Mouse (Mus musculus) kidney, embryonic 14.5 days (tissue): ENCODE measurements around the gene Olfr823. TPM values are rescaled to one million over a fixed set of nuclear protein-coding genes. Genes with fewer than 3 reads are reported as not detected.

ENCODE experiments used
- polyA plus RNA-seq: library from polyadenylated mRNA; unstranded; fragments of >200 nt; fragmentation: Nextera tagmentation; extraction: Ambion mirVana; gene quantifications from 2 replicates; pipeline ENCODE4 v1.2.1, GENCODE M21; 2014

The Olfr823 gene
- polyA plus RNA-seq, 1 experiment from 2014 or later, result not detected

Other genes with a start within 250 kb of the Olfr823 start
- gene Olfr814, start 235.5 kb downstream of the Olfr823 start, polyA plus RNA-seq, result not detected in 2 replicates
- not detected in 2 replicates for gene Olfr815, start 209.5 kb downstream of the Olfr823 start, polyA plus RNA-seq
- not detected in 2 replicates for gene Olfr816, start 199.8 kb downstream of the Olfr823 start, polyA plus RNA-seq
- not detected in 2 replicates for gene Olfr818, start 166.3 kb downstream of the Olfr823 start, polyA plus RNA-seq
- not detected in 2 replicates for gene Olfr819, start 148.1 kb downstream of the Olfr823 start, polyA plus RNA-seq
- gene Olfr247, start 139.2 kb downstream of the Olfr823 start, polyA plus RNA-seq, result not detected in 2 replicates
- not detected in 2 replicates for gene Gm10310, start 130.3 kb downstream of the Olfr823 start, polyA plus RNA-seq
- not detected in 2 replicates for gene Olfr820, start 102.8 kb downstream of the Olfr823 start, polyA plus RNA-seq
- not detected in 2 replicates for gene Olfr821, start 85.0 kb downstream of the Olfr823 start, polyA plus RNA-seq
- not detected in 2 replicates for gene Olfr822, start 44.2 kb downstream of the Olfr823 start, polyA plus RNA-seq
- gene Olfr824, start 14.6 kb upstream of the Olfr823 start, polyA plus RNA-seq, result not detected in 2 replicates
- not detected in 2 replicates for gene Olfr825, start 51.4 kb upstream of the Olfr823 start, polyA plus RNA-seq
- not detected in 2 replicates for gene Olfr826, start 68.8 kb upstream of the Olfr823 start, polyA plus RNA-seq
- not detected in 2 replicates for gene Olfr827, start 99.0 kb upstream of the Olfr823 start, polyA plus RNA-seq
- gene Neurod4, start 164.9 kb upstream of the Olfr823 start, polyA plus RNA-seq, result not detected in 2 replicates
- gene Tespa1, start 207.5 kb upstream of the Olfr823 start, polyA plus RNA-seq, result 0.31 TPM in 1 of 2 replicates, not detected in the other